Mouse (Mus musculus): ENCODE results near the gene Rnf121.
A peak's percentile ranks its signal among the peaks of the same experiment; 100 is the strongest.

Gene Rnf121

DNA sequence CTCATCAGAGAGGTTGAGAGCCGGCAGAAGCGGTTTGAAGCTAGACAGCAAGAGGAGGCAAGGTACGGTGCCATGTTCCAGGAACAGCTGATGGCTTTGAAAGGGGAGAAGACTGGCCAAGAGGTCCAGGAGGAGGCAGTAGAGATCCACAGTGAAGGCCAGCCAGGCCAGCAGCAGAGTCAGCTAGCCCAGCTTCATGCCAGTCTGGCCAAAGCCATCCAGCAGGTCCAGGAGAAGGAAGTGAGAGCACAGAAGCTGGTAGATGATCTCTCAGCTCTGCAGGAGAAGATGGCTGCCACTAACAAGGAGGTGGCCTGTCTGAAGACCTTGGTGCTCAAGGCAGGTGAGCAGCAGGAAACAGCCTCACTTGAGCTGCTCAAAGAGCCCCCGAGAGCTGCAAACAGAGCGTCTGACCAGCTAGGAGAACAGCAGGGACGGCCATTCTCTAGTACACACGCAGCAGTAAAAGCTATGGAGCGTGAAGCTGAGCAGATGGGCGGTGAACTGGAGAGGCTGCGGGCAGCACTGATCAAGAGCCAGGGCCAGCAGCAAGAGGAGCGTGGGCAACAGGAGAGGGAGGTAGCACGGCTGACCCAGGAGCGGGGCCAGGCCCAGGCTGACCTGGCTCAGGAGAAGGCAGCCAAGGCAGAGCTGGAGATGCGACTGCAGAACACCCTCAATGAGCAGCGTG, 65.7 kb downstream of the Rnf121 start:
- DNase-seq (ENCODE audit: low spot score in 2 of 2): no peak

DNA sequence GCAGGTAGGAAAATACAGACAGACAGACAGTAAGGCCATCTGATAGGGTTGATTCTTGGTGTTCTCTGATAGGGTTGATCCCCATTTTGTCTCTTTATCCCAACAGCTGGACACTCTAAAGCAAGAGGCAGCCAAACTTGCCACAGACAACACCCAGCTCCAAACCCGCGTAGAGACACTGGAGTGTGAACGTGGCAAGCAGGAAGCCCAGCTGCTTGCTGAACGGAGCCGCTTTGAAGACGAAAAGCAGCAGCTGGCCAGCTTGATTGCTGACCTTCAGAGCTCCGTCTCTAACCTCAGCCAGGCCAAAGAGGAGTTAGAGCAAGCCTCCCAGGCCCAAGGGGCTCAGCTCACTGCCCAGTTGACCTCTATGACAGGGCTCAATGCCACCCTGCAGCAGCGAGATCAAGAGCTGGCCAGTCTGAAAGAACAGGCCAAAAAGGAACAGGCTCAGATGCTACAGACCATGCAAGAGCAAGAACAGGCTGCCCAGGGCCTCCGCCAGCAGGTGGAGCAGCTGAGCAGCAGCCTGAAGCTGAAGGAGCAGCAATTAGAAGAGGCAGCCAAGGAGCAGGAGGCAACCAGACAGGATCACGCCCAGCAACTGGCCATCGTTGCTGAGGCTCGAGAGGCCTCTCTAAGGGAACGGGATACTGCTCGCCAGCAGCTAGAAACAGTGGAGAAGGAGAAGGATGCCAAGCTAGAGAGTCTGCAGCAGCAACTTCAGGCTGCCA, 66.9 kb downstream of the Rnf121 start:
- DNase-seq (ENCODE audit: low spot score in 2 of 2): peak; percentile 35 to 62

DNA sequence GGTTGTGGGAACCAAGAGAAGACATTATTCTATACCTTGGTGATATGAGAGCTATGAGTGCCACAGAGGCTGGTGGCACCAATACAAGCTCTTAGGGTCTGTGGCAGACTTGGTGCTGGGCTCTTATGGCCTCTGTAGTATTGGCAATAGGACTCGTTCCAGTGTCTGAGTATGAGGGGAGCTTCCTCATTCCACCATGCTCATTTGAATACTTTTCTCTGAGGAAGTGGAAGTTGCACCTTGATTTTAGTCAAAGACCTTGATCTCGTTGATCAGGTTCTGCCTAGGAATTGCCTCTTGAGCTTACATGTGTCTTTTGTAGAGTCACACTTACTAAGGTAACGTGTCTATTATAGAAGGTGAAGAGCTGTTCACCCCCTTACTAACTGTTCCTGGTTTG, 71.0 kb downstream of the Rnf121 start:
- no peak for DNase-seq (ENCODE audit: low spot score in 2 of 2)

DNA sequence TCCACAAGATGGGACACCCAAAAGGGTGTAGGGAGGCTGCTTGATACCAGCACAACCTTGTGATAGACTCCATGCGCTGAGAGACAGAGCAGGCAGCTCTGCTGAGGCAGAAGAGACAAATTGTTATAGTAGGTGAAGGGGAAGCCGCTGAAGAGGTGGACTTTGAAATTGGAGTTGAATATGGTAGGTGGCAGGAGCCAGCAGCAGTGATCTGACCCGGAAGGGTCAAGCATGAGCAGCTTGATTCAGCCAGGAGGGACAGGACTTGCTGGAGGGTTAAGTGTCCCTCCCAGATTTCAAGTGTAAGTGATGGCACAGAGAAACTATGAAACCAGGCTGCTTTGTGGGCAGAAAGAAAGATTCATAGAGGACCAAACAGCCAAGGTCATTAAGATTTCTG, 80.2 kb downstream of the Rnf121 start:
- DNase-seq (ENCODE audit: low spot score in 2 of 2): no peak

DNA sequence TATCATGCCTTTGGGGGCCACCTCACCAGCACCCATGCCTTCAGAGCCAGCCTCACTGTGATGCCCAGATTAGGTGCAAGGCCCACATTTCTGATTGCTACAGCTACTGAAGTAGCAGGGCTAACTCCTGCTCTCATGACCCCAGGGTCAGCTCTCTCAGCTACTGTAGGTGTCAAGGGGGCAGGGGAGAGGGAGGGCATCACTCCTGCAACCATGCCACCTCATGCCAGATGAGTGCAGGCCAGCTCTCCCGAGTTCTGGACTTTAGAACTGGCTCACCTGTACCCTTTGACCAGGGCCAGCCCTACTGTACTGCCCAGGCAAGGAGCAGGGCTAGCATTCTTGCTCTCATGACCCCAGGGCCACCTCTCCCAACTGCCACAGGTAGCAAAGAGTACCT, 82.5 kb downstream of the Rnf121 start:
- no peak for DNase-seq (ENCODE audit: low spot score in 2 of 2)

DNA sequence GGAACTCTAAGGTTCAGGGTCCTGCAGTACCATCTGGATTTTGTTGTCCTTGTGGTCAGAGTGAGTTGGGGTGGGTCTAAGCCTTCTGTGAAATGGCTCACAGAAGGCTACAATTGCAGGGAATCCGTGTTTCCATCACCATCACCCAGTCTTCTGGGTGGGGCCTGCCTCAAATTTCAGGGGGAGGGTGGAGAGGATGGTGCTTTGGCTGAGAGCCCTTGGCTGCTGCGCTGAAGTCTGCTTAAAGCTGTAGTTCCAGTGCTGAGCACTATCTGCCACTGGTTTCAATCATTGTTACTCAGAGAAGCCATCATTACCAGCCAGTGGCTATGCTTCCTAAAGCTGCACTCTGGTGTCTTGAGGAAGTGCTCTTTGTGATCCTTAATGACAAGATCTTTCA, 90.8 kb downstream of the Rnf121 start:
- no peak for DNase-seq (ENCODE audit: low spot score in 2 of 2)

DNA sequence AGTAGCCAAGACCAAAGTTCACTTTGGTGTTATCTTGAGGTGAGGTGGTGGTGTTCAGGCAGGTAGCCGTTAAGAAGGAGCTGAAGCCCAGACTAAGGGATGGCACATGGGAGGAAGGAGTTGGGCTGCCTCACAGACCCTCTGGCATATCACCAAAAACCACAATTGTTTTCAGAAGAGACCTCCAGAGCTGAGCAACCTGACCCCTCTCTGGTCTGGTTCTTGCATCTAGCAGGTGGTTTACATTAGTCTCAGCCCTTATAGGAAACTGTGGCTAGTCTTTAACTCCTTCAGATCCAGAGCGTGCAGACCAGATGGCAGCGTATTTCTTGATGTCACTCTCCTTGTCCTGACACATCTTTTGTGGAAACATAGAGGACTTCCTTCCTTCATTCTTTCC, 91.5 kb downstream of the Rnf121 start:
- DNase-seq (ENCODE audit: low spot score in 2 of 2): no peak

DNA sequence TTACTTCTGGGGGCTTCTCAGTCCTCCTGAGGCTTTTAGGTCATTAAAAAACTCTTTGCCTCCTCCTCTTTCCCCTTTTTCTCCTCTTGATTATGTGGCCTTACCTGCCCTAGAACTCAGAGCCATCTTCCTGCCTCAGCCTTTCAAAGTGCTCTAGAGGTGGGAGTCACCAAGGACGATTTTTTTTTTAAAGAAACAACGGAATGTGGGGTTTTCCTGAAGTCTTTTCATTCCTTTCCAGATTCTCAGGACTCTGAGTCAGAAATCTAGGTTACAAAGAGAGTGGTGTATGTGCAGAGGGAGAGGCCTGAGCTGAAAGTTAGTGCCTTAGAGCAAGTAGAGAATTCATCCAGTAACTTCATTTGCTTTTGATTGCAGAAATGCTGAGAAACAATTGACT, 93.5 kb downstream of the Rnf121 start:
- DNase-seq (ENCODE audit: low spot score in 2 of 2): no peak

DNA sequence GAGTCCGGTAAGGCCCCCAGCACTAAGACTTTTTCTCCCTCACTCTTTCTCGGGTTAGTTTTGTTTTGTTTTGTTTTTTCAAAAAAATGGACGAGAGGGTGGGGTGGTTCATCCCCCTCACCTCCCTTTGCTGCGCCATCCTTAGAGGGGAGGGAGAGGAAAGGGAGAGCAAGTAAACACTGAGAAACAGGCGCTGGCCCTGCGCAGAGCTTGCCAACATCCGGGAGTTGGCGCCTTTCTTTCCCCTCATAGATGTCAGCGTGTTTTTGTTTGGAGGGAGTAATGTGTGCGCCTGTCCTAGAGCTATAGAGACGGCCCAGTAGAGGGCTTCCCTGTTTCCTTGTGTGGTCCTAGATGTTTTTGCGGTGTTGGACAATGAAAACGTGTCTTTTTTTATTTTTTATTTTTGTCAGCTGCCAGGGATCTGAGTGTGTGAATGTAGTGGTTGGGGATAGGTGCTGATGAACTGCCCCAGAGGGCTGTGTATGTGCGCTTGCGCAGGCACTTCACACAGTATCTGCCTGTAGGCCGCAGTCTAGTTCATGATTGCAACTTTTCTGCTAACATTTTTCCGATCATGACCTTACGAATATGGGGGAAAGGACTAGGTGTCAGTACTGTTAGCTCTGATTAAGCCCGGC, 94.3 kb downstream of the Rnf121 start:
- peak; percentile 66 to 67 for DNase-seq (ENCODE audit: low spot score in 2 of 2)

DNA sequence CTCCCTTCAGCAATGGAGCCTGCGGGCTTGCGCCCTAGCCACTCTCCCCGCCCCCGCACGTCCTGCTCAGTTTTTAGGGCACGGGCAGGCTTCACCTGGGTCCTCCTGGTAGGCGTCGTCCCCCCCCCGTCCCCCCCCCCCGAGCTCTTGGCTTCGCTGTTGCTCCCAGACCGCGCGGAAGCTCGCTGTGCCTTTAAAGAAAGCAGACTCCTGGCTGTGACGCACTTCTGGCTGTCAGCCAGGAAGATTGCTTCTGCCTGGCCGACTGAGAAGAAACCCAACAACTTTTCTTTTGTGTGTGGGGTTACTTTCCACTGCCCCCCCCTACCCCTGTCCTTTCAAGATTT, 94.9 kb downstream of the Rnf121 start:
- DNase-seq (ENCODE audit: low spot score in 2 of 2): peak in 1 of 2 experiments; percentile 84

DNA sequence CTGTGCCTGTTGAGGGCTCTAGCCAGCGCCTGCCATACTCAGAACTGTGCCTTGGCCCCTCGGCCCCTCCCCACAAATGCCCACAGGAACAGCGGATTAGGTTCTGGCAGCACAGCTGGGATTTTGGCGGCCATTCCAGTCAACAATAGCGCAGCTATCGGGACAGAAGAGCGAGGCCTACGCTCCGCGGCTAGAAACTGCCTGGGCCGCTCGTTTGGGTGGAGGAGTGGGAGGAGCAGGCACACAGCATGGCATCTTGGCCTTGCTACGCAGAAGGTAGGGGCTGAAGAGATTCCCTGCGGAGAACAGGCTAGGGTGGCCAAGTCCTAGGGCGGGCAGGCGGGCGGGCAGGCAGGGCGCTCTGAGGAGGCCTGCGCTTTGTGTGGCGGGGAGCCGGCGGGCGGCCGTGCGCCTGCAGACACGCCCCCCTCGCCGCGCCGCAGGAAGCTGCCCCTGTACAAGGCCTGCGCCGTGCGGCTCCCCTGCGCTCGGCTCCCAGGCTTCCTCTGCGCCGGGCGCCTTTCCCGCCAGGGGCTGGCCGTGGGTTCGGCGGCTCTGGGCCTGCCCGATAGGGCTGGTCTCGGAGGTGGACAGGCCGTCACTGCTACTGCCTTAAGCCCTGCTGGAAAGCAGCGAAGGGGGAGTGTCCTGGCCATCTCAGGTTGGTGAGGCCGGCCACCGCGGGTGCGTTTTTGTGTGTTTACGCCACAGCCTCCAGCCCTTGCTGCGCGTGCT, 95.4 kb downstream of the Rnf121 start:
- peak; percentile 79 to 80 for DNase-seq (ENCODE audit: low spot score in 2 of 2)
